Mouse (Mus musculus) gastrocnemius, postnatal 4 days (tissue): ENCODE measurements around the gene Gpr82. TPM values are rescaled to one million over a fixed set of nuclear protein-coding genes. Genes with fewer than 3 reads are reported as not detected.

ENCODE experiments used
- DNase-seq, 2 experiments: peaks; one replicate each; pipeline ENCODE4 v3.0.0; 2021 to 2022; ENCODE audit warnings: low spot score in 2 of 2, mixed read lengths in 2 of 2
- microRNA-seq: library from miRNA; unstranded; fragments of <30 nt; microRNA quantifications from one replicate; pipeline ENCODE4 v1.2.0, GENCODE M21; 2021
- total RNA-seq, 2 experiments: library from RNA; stranded (reverse); gene quantifications; 2 replicates each; pipeline ENCODE4 v1.2.3; 2021

The Gpr82 gene
- total RNA-seq, 2 experiments from 2014 or later: not detected

DNA sequence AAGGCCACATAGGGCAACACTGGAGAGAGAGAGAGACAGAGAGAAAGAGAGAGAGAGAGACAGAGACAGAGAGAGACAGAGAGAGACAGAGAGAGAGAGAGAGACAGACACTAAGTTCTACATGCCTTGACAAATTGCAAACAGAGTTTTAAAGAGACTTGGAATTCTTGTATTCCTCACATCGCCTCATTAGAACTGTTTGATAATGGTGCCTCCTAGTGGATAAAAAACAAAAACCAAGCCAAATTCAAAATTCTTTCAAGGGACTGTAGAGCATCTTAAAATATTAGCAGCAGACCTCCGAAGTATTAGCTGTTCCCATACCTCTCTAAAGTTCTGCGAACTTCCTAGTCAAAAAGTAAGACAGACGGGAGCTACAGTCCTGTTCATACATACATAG lies 30.7 kb downstream of the Gpr82 start:
- DNase-seq: no peak

DNA sequence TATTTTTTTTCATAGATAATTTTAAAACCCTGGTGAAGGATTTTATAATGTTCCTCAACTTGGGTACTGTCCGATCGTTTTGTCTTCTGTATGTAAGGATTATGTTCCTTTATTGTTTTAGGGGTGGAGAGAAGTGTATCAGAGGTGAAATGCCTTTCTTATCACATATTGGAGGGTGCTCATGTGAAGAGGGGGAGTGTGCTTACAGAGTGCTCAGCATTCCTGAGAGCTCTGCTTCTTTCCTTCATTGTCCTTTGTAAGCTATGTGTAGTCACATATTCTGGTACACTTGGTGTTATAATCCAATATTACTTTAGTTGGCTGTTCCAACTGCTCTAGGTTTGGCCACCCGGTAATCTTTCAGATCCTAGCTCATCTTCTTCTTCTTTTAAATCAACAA lies 39.5 kb downstream of the Gpr82 start:
- DNase-seq: no peak

DNA sequence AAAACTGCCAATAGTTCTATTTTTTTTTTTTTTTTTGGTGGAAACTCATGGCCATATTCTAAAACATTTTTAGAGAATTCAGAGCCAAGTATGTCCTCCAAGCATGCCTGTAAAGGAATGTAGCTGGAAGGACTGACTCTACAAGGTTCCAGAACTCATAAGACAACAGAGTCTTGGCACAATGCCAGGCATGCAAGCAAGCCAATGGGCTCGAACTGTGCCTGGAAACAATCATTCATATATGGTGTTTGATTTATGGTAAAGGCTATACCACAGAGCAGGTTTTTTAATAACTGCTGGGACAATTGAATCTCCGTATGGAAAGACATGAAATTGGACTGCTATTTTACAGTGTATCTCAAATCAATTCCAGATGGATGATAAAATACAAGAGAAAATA lies 43.9 kb downstream of the Gpr82 start:
- peak; percentile 26 to 31 for DNase-seq

- peak in 1 of 2 experiments; percentile 35 for DNase-seq
Observed at GRCm38 (mm10) chrX:13710174-13710573, 49.0 kb downstream of the Gpr82 start.

Small RNA genes lying within 50 kb of the gene (microRNA-seq; reads per million reads assigned to microRNA genes)
- not detected for gene Gm25246

Other genes starting within 250 kb of the Gpr82 start
- gene Nyx, start 195.3 kb upstream of the Gpr82 start, total RNA-seq: under 1 TPM; 0.08 to 0.17 TPM
- 1 to 10 TPM; 2.9 to 4.4 TPM for gene Gpr34, start 29.3 kb upstream of the Gpr82 start, total RNA-seq
- gene Cask, start 190.0 kb downstream of the Gpr82 start, total RNA-seq: 10 to 100 TPM; 35.7 to 46.0 TPM